Mouse (Mus musculus): ENCODE measurements around the gene Sec14l1.

- TF ChIP-seq CTCF (IDR thresholded peaks at IDR 0.05; ENCODE audit: low read depth, low read length) (no peak), GATA1 (IDR thresholded peaks at IDR 0.05; ENCODE audit: borderline replicate concordance, low read length) (no peak), POLR2AphosphoS5 (IDR thresholded peaks at IDR 0.05; ENCODE audit: insufficient replicate concordance, low read depth, low read length) (no peak), TAL1 (conservative IDR thresholded peaks at IDR 0.05; ENCODE audit: low read depth, low read length) (peak; percentile 39; the same call in 1 of the 2 replicates), GATA2 (IDR thresholded peaks at IDR 0.05; ENCODE audit: borderline replicate concordance, low read depth, low read length) (no peak)
Observed at GRCm38 (mm10) chr11:117112649-117113051, 2.3 kb upstream of the Sec14l1 start.
